Mouse (Mus musculus) embryonic facial prominence, embryonic 11.5 days (tissue): ENCODE measurements around the gene Nhlrc1. TPM values are rescaled to one million over a fixed set of nuclear protein-coding genes. Genes with fewer than 3 reads are reported as not detected.

Experiments used
- ATAC-seq: fragments of 200-750 bp; cut with Nextera tagmentation; replicated peaks from 2 replicates; pipeline ENCODE4 v1.8.0; 2017; ENCODE audit warnings: low read depth; ENCODE audit not compliant: insufficient number of reproducible peaks, low FRiP score, low TSS enrichment
- DNase-seq: peaks from one replicate; pipeline ENCODE4 v3.0.0-alpha.2; 2015; ENCODE audit warnings: low spot score
- H3K27ac ChIP-seq: fragments of 300-500 bp; sonication (generic); replicated peaks from 2 replicates; pipeline ENCODE4 v1.5.1; 2014; ENCODE audit warnings: mild to moderate bottlenecking, low read depth, low read length, control low read depth
- H3K27me3 ChIP-seq: fragments of 300-500 bp; sonication (generic); 2 replicates; pipeline ENCODE4 v1.6.1; 2014; ENCODE audit warnings: mild to moderate bottlenecking, low read length, moderate library complexity, mixed read lengths; ENCODE audit not compliant: control insufficient read depth, insufficient read depth
- H3K36me3 ChIP-seq: fragments of 300-500 bp; sonication (generic); replicated peaks from 2 replicates; pipeline ENCODE4 v1.6.1; 2014; ENCODE audit warnings: low read depth, mild to moderate bottlenecking, low read length, moderate library complexity, mixed read lengths; ENCODE audit not compliant: control insufficient read depth, insufficient read depth
- H3K4me1 ChIP-seq: fragments of 300-500 bp; sonication (generic); 2 replicates; pipeline ENCODE4 v1.6.1; 2014; ENCODE audit warnings: low read length, mixed read lengths; ENCODE audit not compliant: control insufficient read depth, insufficient read depth
- H3K4me2 ChIP-seq: fragments of 300-500 bp; sonication (generic); 2 replicates; pipeline ENCODE4 v1.6.1; 2014; ENCODE audit warnings: low read depth, mild to moderate bottlenecking, control low read depth, low read length, moderate library complexity
- H3K4me3 ChIP-seq: fragments of 300-500 bp; sonication (generic); 2 replicates; pipeline ENCODE4 v1.5.1; 2014; ENCODE audit warnings: low read depth, low read length, control low read depth
- H3K9ac ChIP-seq: fragments of 300-500 bp; sonication (generic); replicated peaks from 2 replicates; pipeline ENCODE4 v1.6.1; 2014; ENCODE audit warnings: mild to moderate bottlenecking, control low read depth, low read length
- H3K9me3 ChIP-seq: fragments of 300-500 bp; sonication (generic); replicated peaks from 2 replicates; pipeline ENCODE4 v1.6.1; 2016; ENCODE audit warnings: mild to moderate bottlenecking, low read length, inconsistent platforms, mixed read lengths; ENCODE audit not compliant: control insufficient read depth
- WGBS: fragments of 180-500 bp; shearing (Covaris S2); extraction: QIAGEN DNeasy Blood & Tissue Kit; methylation state at CpG from one replicate; pipeline ENCODE4 v1.1.7; 2014; 5-methylcytosine and 5-hydroxymethylcytosine counted together
- polyA plus RNA-seq: library from polyadenylated mRNA; unstranded; fragments of >200 nt; fragmentation: Nextera tagmentation; extraction: Ambion mirVana; gene quantifications from 2 replicates; pipeline ENCODE4 v1.2.1, GENCODE M21; 2014

The Nhlrc1 gene
- polyA plus RNA-seq, 1 experiment from 2014 or later: 5.2 TPM

- Histone ChIP-seq H3K4me2 (no peak overlapping the region), H3K4me3 (no peak overlapping the region), H3K4me1 (no peaks in the 10 kb centered on the region), H3K9me3 (no peaks in the 10 kb centered on the region), H3K27me3 (no peaks in the 10 kb centered on the region), H3K9ac (no peak overlapping the region), H3K36me3 (no peaks in the 10 kb centered on the region), H3K27ac (no peak overlapping the region)
- DNase-seq (no peak), ATAC-seq (no peak)
- WGBS: 63% methylated on average over 13 of the region's 13 CpGs
These were observed 34.7 kb downstream of the Nhlrc1 start for GRCm38 (mm10) chr13:46979836-46980490.

- ATAC-seq: no peak
- H3K9ac ChIP-seq: no peak overlapping the region
- no peaks in the 10 kb centered on the region for H3K27me3 ChIP-seq
- WGBS: 93% methylated on average over 7 of the region's 7 CpGs
- H3K4me1 ChIP-seq: no peaks in the 10 kb centered on the region
- H3K9me3 ChIP-seq: no peaks in the 10 kb centered on the region
- no peaks in the 10 kb centered on the region for H3K36me3 ChIP-seq
- no peak overlapping the region for H3K27ac ChIP-seq
- no peak overlapping the region for H3K4me3 ChIP-seq
- no peak for DNase-seq
- H3K4me2 ChIP-seq: no peak overlapping the region
These were observed 38.1 kb downstream of the Nhlrc1 start for GRCm38 (mm10) chr13:46976532-46976931.

- Histone ChIP-seq H3K27me3 (no peaks in the 10 kb centered on the region), H3K4me1 (no peaks in the 10 kb centered on the region), H3K36me3 (no peaks in the 10 kb centered on the region), H3K4me2 (no peak overlapping the region), H3K9me3 (no peaks in the 10 kb centered on the region), H3K9ac (no peak overlapping the region), H3K27ac (no peak overlapping the region), H3K4me3 (no peak overlapping the region)
- 50% methylated on average over 4 of the region's 4 CpGs for WGBS
- no peak for ATAC-seq
- DNase-seq: no peak
These were observed 38.7 kb downstream of the Nhlrc1 start for GRCm38 (mm10) chr13:46975930-46976329.

- H3K9me3 ChIP-seq: no peaks in the 10 kb centered on the region
- H3K27ac ChIP-seq: no peak overlapping the region
- no peak overlapping the region for H3K4me3 ChIP-seq
- peak; percentile 87 for ATAC-seq
- WGBS: 26% methylated on average over 14 of the region's 14 CpGs
- H3K4me1 ChIP-seq: no peaks in the 10 kb centered on the region
- DNase-seq: peak; percentile 64
- no peak overlapping the region for H3K9ac ChIP-seq
- H3K4me2 ChIP-seq: no peak overlapping the region
- H3K36me3 ChIP-seq: no peaks in the 10 kb centered on the region
- no peaks in the 10 kb centered on the region for H3K27me3 ChIP-seq
These were observed 39.6 kb downstream of the Nhlrc1 start for GRCm38 (mm10) chr13:46975031-46975551.

GRCm38 (mm10) chr13:46970286-46970945 is 44.2 kb downstream of the Nhlrc1 start:
- ATAC-seq (no peak), DNase-seq (no peak)
- Histone ChIP-seq H3K27ac (no peak overlapping the region), H3K4me3 (no peak overlapping the region), H3K36me3 (no peaks in the 10 kb centered on the region), H3K27me3 (no peaks in the 10 kb centered on the region), H3K9me3 (no peaks in the 10 kb centered on the region), H3K9ac (no peak overlapping the region), H3K4me2 (no peak overlapping the region), H3K4me1 (no peaks in the 10 kb centered on the region; the same call in 1 of the 2 replicates)
- 86% methylated on average over 10 of the region's 10 CpGs for WGBS

GRCm38 (mm10) chr13:46968626-46969025 is 46.0 kb downstream of the Nhlrc1 start:
- Histone ChIP-seq H3K9ac (no peak overlapping the region), H3K4me3 (no peak overlapping the region), H3K27ac (no peak overlapping the region), H3K9me3 (no peaks in the 10 kb centered on the region), H3K4me2 (no peak overlapping the region), H3K36me3 (no peaks in the 10 kb centered on the region), H3K4me1 (no peaks in the 10 kb centered on the region; the same call in 1 of the 2 replicates), H3K27me3 (no peaks in the 10 kb centered on the region)
- no peak for DNase-seq
- ATAC-seq: no peak
- 94% methylated on average over 2 of the region's 2 CpGs for WGBS

- Histone ChIP-seq H3K4me1 (no peaks in the 10 kb centered on the region; the same call in 1 of the 2 replicates), H3K9ac (no peak overlapping the region), H3K4me2 (no peak overlapping the region), H3K9me3 (no peaks in the 10 kb centered on the region), H3K27me3 (no peaks in the 10 kb centered on the region), H3K36me3 (no peaks in the 10 kb centered on the region), H3K4me3 (no peak overlapping the region), H3K27ac (no peak overlapping the region)
- 75% methylated on average over 4 of the region's 4 CpGs for WGBS
- ATAC-seq: no peak
- DNase-seq: no peak
These were observed 47.3 kb downstream of the Nhlrc1 start for GRCm38 (mm10) chr13:46967308-46967707.
